Mouse (Mus musculus): ENCODE measurements around the gene Hivep3.

GRCm38 (mm10) chr4:119914194-119914593, 180.6 kb downstream of the Hivep3 start:
- TF ChIP-seq CTCF (IDR thresholded peaks at IDR 0.05; ENCODE audit: control insufficient read depth, insufficient read depth, insufficient replicate concordance, low read depth, low read length) (no peak), POLR2A (IDR thresholded peaks at IDR 0.05; ENCODE audit: control insufficient read depth, low read depth, low read length) (no peak)
